Mouse (Mus musculus): ENCODE measurements around the gene Arhgap8.

- no peak for TF ChIP-seq CTCF (IDR thresholded peaks at IDR 0.05; ENCODE audit: low read depth)
- no peak for TF ChIP-seq EP300 (IDR thresholded peaks at IDR 0.05; ENCODE audit: low read depth)
Observed at GRCm38 (mm10) chr15:84679794-84680193, 40.1 kb upstream of the Arhgap8 start.
